Mouse (Mus musculus): ENCODE measurements around the gene Ppm1e.

GRCm38 (mm10) chr11:87241256-87241655 is 117.6 kb downstream of the Ppm1e start:
- no peak for TF ChIP-seq POLR2A (IDR thresholded peaks at IDR 0.05; ENCODE audit: control insufficient read depth, extremely low read depth, insufficient read depth, low read length, poor library complexity)
- TF ChIP-seq CTCF (IDR thresholded peaks at IDR 0.05; ENCODE audit: borderline replicate concordance, control insufficient read depth, extremely low read depth, insufficient read depth, low read length, poor library complexity) = no peak

Measured in thymus, adult 2 months (tissue).